ENCODE assay signal across 8 mouse cellular contexts in genomic region chr15:92396770-92397608, GRCm38 (mm10). TPM values are rescaled to one million over a fixed set of nuclear protein-coding genes. Genes with fewer than 3 reads are reported as not detected.
DNase-seq lines count a peak whose midpoint lies in the region; ATAC-seq and TF ChIP-seq lines count a peak whose summit lies in the region.

Gene Pdzrn4, plus strand, starts transcription at chr15:92396881.

- H3K27me3 ChIP-seq in lung, embryonic 15.5 days = peaks cover 40% of the 10 kb centered on the region
- peaks cover 32% of the 10 kb centered on the region for H3K27me3 ChIP-seq in heart, embryonic 15.5 days
- peaks cover 14% of the 10 kb centered on the region for H3K27me3 ChIP-seq in midbrain, embryonic 15.5 days (replicated peaks)
- H3K27me3 ChIP-seq in stomach, postnatal 0 days (ENCODE audit: control insufficient read depth, insufficient read depth, low read length) = no peaks in the 10 kb centered on the region

- H3K27ac ChIP-seq in lung, embryonic 15.5 days = no peak within 1 kb of the TSS
- no peak within 1 kb of the TSS for H3K27ac ChIP-seq in embryonic fibroblast, embryonic 13.5 days (ENCODE audit: insufficient read depth, low read length)
- no peak within 1 kb of the TSS for H3K27ac ChIP-seq in heart, embryonic 15.5 days
- H3K27ac ChIP-seq in midbrain, embryonic 15.5 days = no peak within 1 kb of the TSS
- H3K27ac ChIP-seq in stomach, postnatal 0 days (replicated peaks) = no peak within 1 kb of the TSS

- H3K4me2 ChIP-seq in lung, embryonic 15.5 days = peak within 1 kb of the TSS; percentile 85
- H3K4me2 ChIP-seq in heart, embryonic 15.5 days = peak within 1 kb of the TSS; percentile 87
- peak within 1 kb of the TSS; percentile 95 for H3K4me2 ChIP-seq in midbrain, embryonic 15.5 days
- H3K4me2 ChIP-seq in stomach, postnatal 0 days (replicated peaks; ENCODE audit: low read depth) = peak within 1 kb of the TSS; percentile 75

- peaks cover 10% of the 10 kb centered on the region; the same call in 1 of the 2 replicates for H3K4me1 ChIP-seq in lung, embryonic 15.5 days
- H3K4me1 ChIP-seq in embryonic fibroblast, embryonic 13.5 days (ENCODE audit: control insufficient read depth, insufficient read depth, low read length) = no peaks in the 10 kb centered on the region
- 0 out of 2 replicates have a peak, but pooled peaks cover 7% of the 10 kb centered on the region for H3K4me1 ChIP-seq in heart, embryonic 15.5 days (replicated peaks)
- H3K4me1 ChIP-seq in midbrain, embryonic 15.5 days = peaks cover 6% of the 10 kb centered on the region
- H3K4me1 ChIP-seq in stomach, postnatal 0 days (replicated peaks; ENCODE audit: control insufficient read depth, insufficient read depth) = no peaks in the 10 kb centered on the region

- no peak for TF ChIP-seq CTCF in embryonic fibroblast, embryonic 13.5 days (IDR thresholded peaks at IDR 0.05; ENCODE audit: borderline replicate concordance, insufficient read depth, low read length)
- 0 out of 2 replicates have a peak, but pooled peaks have one; percentile 1 for TF ChIP-seq CTCF in stomach, postnatal 0 days (IDR thresholded peaks at IDR 0.05; ENCODE audit: low read depth)

- TF ChIP-seq EP300 in stomach, postnatal 0 days (optimal IDR thresholded peaks at IDR 0.05) = no peak

- DNase-seq in lung, postnatal 25 days (ENCODE audit: low spot score) = no peak
- peak; percentile 33 for DNase-seq in layer of hippocampus, postnatal 25 days (ENCODE audit: extremely low spot score in 1 of 2, low spot score in 1 of 2)
- DNase-seq in stomach, postnatal 0 days (ENCODE audit: low spot score) = peak; percentile 30

- peak; percentile 75; the same call in 1 of the 2 replicates for ATAC-seq in lung, embryonic 15.5 days (ENCODE audit: borderline replicate concordance, extremely low read depth, low FRiP score, low TSS enrichment)
- ATAC-seq in heart, embryonic 15.5 days (replicated peaks; ENCODE audit: insufficient number of reproducible peaks, insufficient read depth, low FRiP score, low read depth) = peak; percentile 62; the same call in 1 of the 2 replicates
- ATAC-seq in midbrain, embryonic 15.5 days (replicated peaks) = peak; percentile 92
- ATAC-seq in stomach, postnatal 0 days (ENCODE audit: low FRiP score, low TSS enrichment) = peak; percentile 59
- ATAC-seq in CD4-positive, CD25-positive, alpha-beta regulatory T cell, adult 4 months = no peak

- H3K9me3 ChIP-seq in lung, embryonic 15.5 days = no peaks in the 10 kb centered on the region
- H3K9me3 ChIP-seq in heart, embryonic 15.5 days (replicated peaks) = no peaks in the 10 kb centered on the region
- H3K9me3 ChIP-seq in midbrain, embryonic 15.5 days = no peaks in the 10 kb centered on the region
- H3K9me3 ChIP-seq in stomach, postnatal 0 days (ENCODE audit: control insufficient read depth, low read length) = no peaks in the 10 kb centered on the region

- peak within 1 kb of the TSS; percentile 32; the same call in 1 of the 2 replicates for H3K9ac ChIP-seq in lung, embryonic 15.5 days
- H3K9ac ChIP-seq in heart, embryonic 15.5 days = peak within 1 kb of the TSS; percentile 35
- H3K9ac ChIP-seq in midbrain, embryonic 15.5 days = peak within 1 kb of the TSS; percentile 40
- peak within 1 kb of the TSS; percentile 38; the same call in 1 of the 2 replicates for H3K9ac ChIP-seq in stomach, postnatal 0 days (ENCODE audit: low read length)

- H3K36me3 ChIP-seq in lung, embryonic 15.5 days = no peaks in the 10 kb centered on the region
- no peaks in the 10 kb centered on the region for H3K36me3 ChIP-seq in heart, embryonic 15.5 days
- no peaks in the 10 kb centered on the region for H3K36me3 ChIP-seq in midbrain, embryonic 15.5 days (replicated peaks)
- H3K36me3 ChIP-seq in stomach, postnatal 0 days (ENCODE audit: control insufficient read depth, insufficient read depth, low read length) = no peaks in the 10 kb centered on the region

- under 1% methylated on average over 65 of the region's 65 CpGs for WGBS in lung, embryonic 15.5 days
- WGBS in heart, embryonic 15.5 days = 2% methylated on average over 65 of the region's 65 CpGs
- WGBS in midbrain, embryonic 15.5 days = under 1% methylated on average over 65 of the region's 65 CpGs
- 2% methylated on average over 63 of the region's 65 CpGs for WGBS in stomach, postnatal 0 days

- no peak for TF ChIP-seq POLR2A in embryonic fibroblast, embryonic 13.5 days (IDR thresholded peaks at IDR 0.05; ENCODE audit: low read depth, low read length)

- H3K4me3 ChIP-seq in lung, embryonic 15.5 days = peak within 1 kb of the TSS; percentile 43
- peak within 1 kb of the TSS; percentile 23 for H3K4me3 ChIP-seq in embryonic fibroblast, embryonic 13.5 days (ENCODE audit: insufficient read depth, low read length)
- peak within 1 kb of the TSS; percentile 55 for H3K4me3 ChIP-seq in heart, embryonic 15.5 days
- peak within 1 kb of the TSS; percentile 55 for H3K4me3 ChIP-seq in midbrain, embryonic 15.5 days
- H3K4me3 ChIP-seq in stomach, postnatal 0 days (ENCODE audit: low read depth, low read length) = peak within 1 kb of the TSS; percentile 46

RNA-seq across cellular contexts. Expression of gene Pdzrn4, which starts in this region (rescaled TPM):
- 1.7 TPM in 2 replicates for polyA plus RNA-seq in lung, embryonic 15.5 days (2015; fragmentation: Nextera tagmentation; extraction: Ambion mirVana)
- 0.43 and 0.76 TPM in 2 replicates for polyA plus RNA-seq in embryonic fibroblast, embryonic 13.5 days (2011; ENCODE audit: insufficient read length, low read depth, missing spikeins)
- 1.0 and 1.2 TPM in 2 replicates for polyA plus RNA-seq in heart, embryonic 15.5 days (2015; fragmentation: Nextera tagmentation; extraction: Ambion mirVana)
- 1 to 10 TPM; 5.3 to 6.8 TPM for total RNA-seq in layer of hippocampus, postnatal 25 days (2021)
- 35.1 and 35.5 TPM in 2 replicates for polyA plus RNA-seq in midbrain, embryonic 15.5 days (2015; fragmentation: Nextera tagmentation; extraction: Ambion mirVana)
- polyA plus RNA-seq in stomach, postnatal 0 days (2015; fragmentation: Nextera tagmentation; extraction: Ambion mirVana) = 0.76 and 0.93 TPM in 2 replicates
- under 1 TPM in 1 of 2 experiments, not detected in 1; 0.12 TPM for polyA plus RNA-seq in CD4-positive, CD25-positive, alpha-beta regulatory T cell, adult 4 months (2017; shearing (Covaris generic))

Comparison
In these comparisons a context has a peak if more than half of its experiments do, and no peak if none do; other contexts are left out.
1. RNA of gene Pdzrn4 (polyA plus RNA-seq): 35.1 to 35.5 TPM in midbrain, embryonic 15.5 days; 1.7 TPM in lung, embryonic 15.5 days, 1.0 to 1.2 TPM in heart, embryonic 15.5 days, 0.76 to 0.93 TPM in stomach, postnatal 0 days, 0.43 to 0.76 TPM in embryonic fibroblast, embryonic 13.5 days and 0.12 TPM in CD4-positive, CD25-positive, alpha-beta regulatory T cell, adult 4 months; every median in the first group is over 10 times any median in the second.
2. Peak in DNase-seq, ATAC-seq, H3K4me3 ChIP-seq, H3K9ac ChIP-seq and H3K4me2 ChIP-seq in stomach, postnatal 0 days; RNA of the gene not detected or under 1 TPM.
3. Peak in every context shown above with its lines, with median percentiles within 50 percentile points of each other: H3K4me2 ChIP-seq, H3K4me3 ChIP-seq and H3K9ac ChIP-seq.